Mouse (Mus musculus): ENCODE measurements around the gene Ttf2.

The Ttf2 gene

DNA sequence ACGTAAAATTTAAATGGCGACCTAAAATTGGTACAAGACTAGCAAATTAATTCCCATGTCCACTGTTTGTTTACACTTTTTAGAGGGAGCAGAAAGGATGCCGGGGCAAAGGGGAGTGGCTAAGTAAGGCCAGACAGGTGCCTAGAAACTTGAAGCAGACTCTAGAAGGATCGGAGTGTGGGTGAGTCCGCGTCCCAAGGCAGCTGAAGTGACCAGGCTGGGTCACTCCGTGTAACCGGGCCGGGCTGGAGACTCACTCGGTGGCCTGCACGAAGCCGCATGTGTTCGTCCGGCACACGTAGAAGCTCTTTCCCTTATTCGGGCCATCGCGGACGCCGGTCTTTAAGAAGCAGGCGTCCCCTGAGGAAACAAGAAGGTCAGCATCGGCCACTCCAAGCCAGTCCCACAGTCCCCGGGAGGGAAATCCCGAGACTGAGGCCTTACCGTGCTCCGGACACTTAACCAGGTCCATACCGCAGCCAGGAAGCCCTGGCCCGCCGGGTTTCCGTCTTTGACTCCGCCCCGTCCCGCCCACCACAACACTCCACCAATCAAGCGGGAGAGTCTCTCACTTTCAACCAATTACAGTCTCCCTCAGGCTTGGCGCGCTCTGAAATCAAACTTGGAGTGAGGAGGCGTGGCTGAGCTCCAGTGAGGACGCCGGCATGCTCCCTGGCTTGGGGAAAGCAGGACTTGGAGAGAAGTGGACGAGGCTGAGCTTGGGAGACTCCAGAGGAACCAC is at the start of gene Ttf2:
Ttf2 (minus strand) TSS at position 488 of the 742 bp plus-strand sequence.
- peak; percentile 96 for DNase-seq (ENCODE audit: low read depth, low spot score)

DNA sequence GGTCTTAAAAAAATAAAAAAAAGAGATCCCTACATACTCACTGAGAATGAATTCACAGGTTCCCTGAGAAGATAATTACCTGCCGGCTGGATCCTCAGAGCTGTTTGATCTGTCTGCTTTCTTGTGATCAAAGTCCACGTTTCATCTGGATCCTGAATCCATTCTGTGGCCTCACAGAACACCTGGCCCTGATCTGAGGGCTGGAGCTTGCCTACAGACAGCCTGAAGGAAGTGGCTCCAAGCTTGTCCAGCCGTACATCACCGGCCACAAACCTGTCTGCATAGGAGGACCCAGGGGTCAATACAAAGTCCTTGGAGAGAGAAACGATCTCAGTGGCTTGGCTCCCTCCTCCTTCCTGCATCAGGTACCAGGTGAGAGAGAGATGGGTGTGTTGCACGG is 49.0 kb upstream of the Ttf2 start:
- DNase-seq (ENCODE audit: low read depth, low spot score): no peak

DNA sequence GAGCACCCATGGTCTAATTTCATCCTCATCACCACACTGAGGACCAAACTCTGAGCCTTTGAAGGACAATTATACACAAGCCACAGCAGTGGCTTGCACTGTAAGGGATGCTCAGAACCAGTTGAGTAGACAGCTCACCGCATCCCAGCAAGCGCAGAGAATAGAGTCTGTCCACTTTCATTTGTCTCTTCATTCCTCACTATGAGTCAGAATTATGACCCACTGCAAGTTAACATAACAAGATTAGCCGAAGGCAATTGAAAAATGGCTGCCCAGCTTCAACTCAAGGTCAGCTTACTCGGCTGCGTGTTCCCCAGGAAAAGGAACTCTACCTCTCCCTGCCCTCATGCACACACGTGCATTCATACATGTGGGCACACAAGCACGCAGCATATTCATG is 46.6 kb upstream of the Ttf2 start:
- DNase-seq (ENCODE audit: low read depth, low spot score): no peak

DNA sequence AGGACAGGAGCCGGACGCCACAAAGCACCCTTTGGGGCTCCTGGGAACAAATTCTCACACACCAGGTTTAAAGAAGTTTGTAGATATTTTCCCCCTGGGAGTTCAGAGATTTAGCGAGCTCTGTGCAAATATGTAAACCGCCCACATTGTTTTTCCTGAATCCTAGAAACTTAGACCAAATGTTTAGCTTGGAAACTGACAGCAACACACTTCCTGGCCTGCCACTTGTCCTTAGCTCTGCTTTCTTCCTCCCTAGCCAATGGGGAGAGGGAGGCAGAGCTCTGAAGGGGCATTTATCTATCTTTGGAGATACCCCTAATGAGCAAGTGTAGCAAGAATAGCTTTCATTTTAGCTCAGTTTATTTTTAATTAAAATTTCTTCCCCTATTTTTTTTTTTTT is 45.8 kb upstream of the Ttf2 start:
- DNase-seq (ENCODE audit: low read depth, low spot score): no peak

DNA sequence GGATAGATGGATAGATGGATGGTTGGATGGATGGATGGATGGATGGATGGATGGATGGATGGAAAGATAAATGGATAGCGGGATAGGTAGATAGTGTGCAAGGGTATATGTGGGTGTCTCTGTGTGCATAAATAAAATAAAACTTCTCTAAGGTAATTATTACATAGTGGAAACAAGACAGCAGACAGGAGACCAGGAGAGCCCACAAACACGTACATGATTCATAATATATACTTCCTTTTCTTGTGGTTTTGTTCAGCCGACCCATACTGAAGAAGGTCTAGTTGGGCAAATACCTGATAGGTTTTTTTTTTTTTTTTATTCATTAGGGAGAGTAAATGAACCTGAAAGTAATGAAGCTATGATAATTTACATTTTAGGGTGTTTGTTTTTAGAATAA is 44.1 kb upstream of the Ttf2 start:
- DNase-seq (ENCODE audit: low read depth, low spot score): no peak

DNA sequence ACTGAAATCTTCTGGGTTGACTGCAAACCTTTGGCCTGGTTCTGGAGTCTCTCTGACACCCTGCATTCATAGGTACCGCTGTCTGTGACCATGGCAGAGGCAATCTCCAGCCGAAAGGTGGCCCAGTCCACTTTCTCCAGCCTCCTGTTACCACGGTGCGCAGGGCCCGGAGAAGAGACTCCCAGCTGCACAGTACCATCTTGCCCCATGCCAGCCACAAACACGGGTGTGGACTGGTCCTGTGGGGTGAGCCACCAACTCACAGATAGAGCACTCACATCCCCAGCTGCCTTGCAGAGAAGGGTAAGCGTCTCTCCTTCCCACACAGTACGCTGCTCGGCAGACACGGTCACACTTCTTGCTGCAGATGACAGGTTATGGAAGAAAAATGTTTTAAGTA is 43.5 kb upstream of the Ttf2 start:
- DNase-seq (ENCODE audit: low read depth, low spot score): no peak

DNA sequence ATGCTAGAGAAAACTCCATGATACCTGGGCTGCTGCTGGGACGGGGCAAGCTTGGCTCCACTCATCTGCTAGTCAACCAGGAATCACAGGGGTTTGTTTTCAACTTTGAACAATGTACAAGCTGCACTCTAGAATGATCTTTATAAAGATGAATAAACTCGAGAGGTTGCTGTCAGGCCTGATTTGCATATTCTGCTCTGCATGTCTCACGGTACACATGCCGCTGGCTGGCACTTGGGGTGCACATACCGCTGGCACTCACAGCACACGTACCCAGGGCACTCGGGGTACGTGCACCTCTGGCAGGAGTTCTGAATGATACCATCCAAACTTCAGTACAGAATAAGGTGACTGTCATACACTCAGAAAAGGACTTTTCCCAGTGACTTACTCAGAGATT is 43.1 kb upstream of the Ttf2 start:
- no peak for DNase-seq (ENCODE audit: low read depth, low spot score)

DNA sequence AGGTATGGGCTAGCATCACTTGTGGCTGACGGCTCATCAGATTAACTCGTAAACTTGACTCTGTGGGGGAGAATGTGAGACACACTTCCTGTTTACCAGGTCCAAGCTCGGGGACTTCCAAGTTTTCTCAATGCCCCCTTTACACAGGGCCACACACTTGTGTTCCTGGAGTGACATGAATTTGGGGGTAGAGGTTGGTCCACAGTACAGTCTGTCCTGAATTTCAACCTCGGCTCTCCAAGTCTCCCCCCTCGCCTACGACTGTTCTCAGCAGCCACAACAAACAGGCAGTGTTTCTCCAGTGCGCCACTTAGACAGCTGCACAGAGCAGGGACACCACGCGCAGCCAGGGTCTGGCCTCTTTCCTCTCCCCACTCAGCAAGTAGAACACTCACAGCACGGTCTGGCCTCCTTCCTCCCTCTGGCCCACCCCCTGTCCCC is 42.7 kb upstream of the Ttf2 start:
- DNase-seq (ENCODE audit: low read depth, low spot score): no peak

DNA sequence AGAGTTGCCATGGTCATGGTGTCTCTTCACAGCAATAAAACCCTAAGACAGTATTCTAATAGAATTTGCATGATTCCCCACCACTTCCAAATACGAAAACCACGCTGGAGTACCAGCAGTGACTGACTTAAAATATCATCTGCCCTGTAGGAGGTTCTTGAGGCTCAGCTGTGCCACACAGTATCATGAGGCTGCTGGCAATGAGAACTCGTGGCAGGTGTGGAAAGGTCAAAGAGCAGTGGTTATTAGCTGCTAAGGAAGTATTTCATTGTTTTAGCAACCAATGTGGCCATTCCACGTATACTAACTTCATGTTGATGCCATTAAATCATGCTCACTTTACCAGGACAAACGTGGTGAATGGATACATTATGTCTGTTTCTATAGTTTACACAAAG is 41.7 kb upstream of the Ttf2 start:
- no peak for DNase-seq (ENCODE audit: low read depth, low spot score)

DNA sequence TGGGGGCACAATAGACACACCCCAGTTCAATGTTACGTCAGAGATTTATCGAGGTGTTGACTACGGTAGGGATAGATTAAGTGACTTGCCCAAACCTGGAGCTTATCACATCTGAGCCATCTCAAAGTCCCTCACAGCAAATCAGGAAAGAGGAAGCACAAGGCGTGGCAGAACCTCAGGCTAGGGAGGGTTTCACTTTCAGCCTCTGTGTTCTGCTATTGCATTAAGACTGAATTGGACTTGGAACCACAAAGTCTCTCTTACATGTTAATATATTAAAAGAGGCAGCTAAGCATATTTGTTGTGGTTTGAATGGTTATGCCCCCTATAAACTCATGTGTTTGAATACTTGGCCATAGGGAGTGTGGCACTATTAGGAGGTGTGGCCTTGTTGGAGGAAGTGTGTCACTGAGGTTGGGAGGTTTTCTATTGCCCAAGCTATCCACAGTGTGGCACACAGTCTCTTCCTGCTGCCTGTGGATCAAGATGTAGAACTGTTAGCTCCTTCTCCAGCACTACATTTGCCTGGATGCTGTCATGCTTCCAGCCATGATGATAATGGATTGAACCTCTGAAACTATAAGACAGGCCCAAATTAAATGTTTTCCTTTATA is 41.2 kb upstream of the Ttf2 start:
- DNase-seq (ENCODE audit: low read depth, low spot score): no peak

DNA sequence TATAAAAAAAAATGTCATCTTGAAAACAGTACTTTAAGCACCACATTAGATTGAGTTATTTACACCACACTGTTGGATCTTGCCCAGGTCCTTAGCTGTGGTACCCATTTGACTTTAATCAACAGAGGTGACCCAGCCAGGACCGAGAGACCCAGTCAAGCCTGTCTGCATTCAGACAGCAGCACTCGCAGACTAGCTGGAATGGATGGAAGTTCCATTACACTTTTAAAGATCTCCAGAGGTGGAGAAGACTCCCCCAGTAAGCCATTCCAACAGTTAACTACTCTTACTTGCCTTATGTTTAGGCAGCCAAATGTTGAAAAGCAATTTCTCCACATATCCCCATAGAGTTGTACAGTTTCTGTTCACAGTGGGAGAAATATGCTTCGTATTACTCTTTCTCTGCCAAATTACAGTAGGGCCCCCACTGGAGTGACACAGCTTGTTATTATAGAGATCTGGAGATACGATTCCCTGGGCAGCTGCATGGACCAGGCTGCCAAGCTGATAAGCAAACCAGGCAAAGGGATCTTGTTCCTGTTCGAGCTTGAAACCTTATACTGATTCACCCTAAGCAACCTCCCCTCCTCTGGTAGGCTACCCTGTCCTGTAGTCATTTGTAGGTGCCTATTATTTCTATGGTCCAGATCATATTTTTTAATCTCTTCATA is 37.8 kb upstream of the Ttf2 start:
- DNase-seq (ENCODE audit: low read depth, low spot score): no peak

DNA sequence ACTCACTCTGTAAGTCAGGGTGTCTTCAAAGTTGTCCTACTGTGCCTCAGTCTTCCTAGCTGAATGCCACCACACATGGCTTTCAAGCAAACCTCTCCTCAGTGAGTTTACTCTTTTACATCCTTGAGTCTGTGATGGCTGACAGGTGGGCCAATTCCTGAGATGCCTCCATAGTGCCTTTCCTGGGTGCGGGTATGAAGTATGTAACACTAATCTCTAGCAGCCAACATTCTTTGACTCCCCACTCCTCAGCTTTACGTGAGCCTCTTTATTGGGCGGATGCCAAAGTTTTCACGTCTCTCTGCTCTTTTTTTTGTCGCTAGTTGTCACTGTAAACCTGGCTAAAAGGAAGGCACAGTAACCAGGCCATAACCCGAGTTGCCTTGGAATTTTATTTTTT is 35.9 kb upstream of the Ttf2 start:
- DNase-seq (ENCODE audit: low read depth, low spot score): no peak

DNA sequence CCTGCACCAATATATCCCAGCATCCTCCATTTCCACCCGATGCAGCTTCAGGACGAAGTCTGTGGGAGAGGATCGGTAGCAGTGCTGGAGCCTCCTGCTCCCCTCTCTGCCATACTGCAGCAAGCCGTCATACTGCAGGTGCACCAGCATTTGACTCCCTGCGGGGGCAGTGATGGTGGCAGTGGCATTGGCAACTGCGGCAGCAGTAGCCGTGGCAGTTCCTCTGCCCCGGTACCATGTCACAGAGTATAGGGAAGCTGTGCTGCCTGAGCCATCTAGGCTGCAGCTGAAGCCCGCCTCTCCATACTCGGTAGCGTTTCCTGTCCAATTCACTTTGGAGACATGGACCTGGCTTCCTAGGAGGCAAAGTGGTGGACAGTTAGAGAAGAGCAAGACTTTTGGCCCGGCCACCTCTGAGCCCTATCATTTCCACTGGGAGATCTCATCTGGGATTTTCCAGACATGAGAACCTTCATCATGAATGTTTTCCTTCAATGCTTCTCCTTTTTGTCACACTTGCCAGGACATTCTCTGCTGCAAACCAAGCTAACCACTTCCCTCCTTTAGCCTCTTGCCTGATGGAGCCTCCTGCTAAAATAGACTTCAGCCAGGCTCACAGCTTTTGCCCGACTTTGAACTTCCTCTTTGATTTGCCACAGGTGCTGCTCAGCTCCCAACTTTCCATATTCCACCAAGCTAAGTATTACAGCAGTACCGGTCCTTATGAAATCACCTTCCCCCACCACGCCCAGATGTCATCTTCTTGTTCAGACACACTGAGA is 34.3 kb upstream of the Ttf2 start:
- DNase-seq (ENCODE audit: low read depth, low spot score): no peak

DNA sequence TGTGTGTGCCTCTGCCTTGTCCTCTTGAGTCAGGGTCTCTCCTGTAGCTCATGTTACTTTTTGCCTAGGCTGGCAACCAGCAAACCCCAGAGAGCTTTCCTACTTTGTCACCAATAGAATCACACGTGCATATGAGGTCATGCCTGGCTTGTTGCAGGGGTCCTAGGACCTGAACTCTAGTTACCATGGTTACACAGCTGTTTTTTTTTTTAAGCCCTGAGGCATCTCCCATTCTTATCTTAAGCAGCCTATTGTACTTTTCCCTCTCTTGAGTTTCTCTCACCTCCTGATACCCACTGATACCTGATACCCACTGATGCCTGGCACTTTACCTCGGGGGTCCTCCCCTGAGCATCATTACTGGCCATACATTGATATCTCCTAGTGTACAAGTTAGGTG is 30.3 kb upstream of the Ttf2 start:
- DNase-seq (ENCODE audit: low read depth, low spot score): no peak

DNA sequence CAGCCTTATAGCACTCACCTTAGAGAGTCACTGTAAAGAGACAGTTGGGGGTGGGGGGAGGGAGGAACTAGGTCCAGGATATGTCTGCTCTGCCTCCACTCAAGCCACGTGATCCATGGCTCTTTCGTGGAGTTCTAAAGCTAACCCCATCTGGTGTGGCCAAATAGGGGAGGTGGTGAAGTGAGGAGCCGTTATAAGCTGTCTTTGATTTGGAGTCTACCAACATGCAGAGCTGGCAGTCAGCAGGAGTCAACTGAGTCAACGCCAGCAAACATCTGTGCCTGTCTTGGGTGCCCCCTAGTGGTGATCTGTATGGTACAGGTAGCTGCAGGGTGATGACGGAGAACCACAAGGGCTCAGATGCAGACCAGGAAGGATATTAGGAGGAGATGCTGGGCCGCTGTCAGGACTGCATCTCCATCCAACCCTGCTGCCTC is 29.5 kb upstream of the Ttf2 start:
- peak; percentile 62 for DNase-seq (ENCODE audit: low read depth, low spot score)

DNA sequence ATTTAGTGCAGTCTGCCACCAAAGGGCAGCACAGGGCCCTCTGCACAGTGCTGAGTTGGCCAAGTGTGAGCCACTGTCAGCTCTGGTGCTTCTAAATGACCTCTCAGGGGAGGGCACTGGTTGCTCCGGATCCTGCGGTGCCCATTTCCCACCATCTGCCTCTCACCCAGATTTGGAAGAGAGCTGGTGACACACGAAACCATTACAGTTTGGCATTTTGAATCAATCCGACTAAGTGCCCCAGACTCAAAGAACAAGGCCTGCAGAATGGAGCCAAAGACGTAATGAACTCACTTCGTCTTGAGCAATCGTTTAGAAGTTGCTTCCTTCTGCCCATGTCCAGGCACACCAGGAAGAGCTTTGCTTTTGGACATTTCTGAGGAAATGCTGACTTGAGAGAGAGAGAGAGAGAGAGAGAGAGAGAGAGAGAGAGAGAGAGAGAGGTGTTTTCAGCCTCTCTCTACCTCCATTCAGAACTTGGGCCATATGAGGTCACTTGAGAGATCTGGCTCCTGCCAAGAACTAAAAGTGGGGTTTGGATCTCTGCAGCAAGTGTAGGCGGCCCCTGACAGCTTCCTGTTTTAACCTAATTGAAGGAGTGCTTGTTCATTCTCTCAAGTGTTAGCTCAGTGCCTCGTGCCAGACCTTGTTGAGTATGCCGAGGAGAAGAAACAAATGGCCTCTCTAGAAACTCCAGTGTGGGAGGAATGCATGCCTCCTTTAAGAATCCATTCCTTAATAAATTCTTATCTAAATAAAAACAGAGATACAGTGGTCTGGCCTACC is 28.5 kb upstream of the Ttf2 start:
- DNase-seq (ENCODE audit: low read depth, low spot score): no peak

DNA sequence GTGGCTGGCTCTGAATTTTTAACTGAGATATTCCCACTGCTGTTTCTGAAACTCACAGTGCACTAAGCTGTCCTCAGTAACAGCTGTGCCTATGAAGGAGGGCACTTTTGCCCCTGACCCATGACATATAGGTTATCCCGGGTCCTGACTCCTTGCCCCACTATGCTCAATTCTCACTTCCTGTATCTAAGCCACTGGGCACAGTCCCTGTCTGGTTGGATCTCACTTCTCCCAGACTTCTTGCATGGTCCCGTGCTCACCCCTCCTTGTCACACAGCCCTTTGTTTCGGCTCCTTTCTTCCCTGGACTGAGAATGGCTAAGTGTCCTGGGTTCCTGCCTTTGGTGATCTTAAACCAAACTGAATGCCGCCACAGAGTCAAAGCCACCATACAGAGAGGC is 24.8 kb upstream of the Ttf2 start:
- no peak for DNase-seq (ENCODE audit: low read depth, low spot score)

DNA sequence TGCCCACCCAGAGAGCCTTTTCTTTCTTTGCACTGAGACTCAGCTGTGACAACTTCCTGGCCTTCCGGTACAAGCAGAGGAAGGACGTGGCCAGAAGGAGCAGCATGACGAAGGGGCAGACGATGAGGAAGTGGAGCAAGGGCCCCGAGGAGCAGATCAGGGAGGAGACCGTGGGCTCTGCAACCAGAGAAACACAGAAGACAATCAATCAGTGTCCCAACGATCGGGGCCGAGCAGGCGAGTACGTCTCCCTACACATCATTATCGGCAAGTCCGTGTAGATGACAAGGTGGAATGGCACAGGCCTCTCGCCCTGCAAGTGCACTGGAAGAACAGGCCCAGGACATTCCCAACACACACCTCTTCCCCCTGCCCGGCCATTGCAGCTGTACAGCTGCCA is 24.3 kb upstream of the Ttf2 start:
- DNase-seq (ENCODE audit: low read depth, low spot score): no peak

DNA sequence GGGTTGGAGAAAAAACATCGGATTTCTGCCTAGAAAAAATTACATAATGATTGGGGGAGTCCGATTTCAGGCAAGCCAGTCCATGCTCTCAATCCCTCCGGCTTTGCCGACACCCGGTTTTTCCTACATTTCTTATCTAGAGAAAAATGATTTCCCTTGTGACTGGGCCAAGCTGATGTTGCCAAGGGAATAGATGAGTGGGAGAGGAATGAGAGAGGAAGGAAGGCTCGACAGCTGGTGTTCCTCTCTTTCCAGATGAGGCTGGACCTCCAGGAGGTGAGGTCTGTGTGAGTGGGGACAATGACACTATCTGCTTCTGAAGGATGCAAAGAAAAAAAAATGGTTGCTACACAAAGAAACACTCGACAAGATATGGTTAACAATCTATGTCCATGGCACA is 23.7 kb upstream of the Ttf2 start:
- no peak for DNase-seq (ENCODE audit: low read depth, low spot score)

DNA sequence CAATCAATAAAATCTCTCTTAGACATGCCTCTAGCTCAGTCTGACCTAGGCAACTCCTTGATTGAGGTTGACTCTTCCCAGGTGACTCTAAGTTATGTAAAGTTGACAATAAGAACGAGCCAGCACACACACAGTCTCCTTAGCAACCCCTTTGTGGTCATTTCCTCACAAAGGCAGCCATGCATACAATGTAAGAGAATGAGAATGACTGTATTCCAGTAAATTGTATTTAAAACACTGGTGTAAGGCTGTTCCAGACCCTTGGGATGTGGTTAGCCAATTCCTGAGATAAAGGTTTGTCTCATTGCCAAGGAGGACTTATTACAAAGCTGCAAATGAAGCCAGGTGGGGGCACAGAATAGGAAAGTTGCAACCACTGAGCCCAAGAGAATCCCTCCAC is 20.8 kb upstream of the Ttf2 start:
- DNase-seq (ENCODE audit: low read depth, low spot score): no peak

DNA sequence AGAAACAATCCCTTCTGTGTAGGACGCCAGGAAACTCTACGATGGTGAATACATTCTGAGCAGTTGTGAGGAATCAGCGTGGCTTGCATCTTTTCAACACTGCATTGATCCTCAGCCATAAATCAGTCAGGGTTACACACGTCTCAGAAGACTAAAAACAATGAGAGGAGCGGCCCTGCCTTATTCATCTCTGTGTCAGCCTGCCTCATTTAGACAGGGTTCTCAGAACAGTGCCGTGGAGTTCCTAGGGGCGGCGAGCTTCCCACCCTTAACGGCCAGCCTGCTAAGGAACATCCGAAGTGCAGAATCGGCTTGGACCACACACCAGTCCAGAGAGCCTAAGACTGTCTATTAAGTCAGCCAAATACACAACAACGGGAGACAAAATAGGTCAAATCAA is 20.0 kb upstream of the Ttf2 start:
- DNase-seq (ENCODE audit: low read depth, low spot score): no peak

Data from embryo, embryonic 11.5 days (tissue).